Mouse (Mus musculus) midbrain, postnatal 0 days (tissue): ENCODE data around the gene Mre11a. TPM values are rescaled to one million over a fixed set of nuclear protein-coding genes. Genes with fewer than 3 reads are reported as not detected.

Experiments used
- ATAC-seq: fragments of 200-750 bp; cut with Nextera tagmentation; 2 replicates; pipeline ENCODE4 v1.8.0; 2017; ENCODE audit warnings: moderate number of reproducible peaks, mild to moderate bottlenecking, moderate TSS enrichment, moderate library complexity; ENCODE audit not compliant: low FRiP score
- DNase-seq: peaks from one replicate; pipeline ENCODE4 v3.0.0-alpha.2; 2015; ENCODE audit warnings: low spot score
- H3K27ac ChIP-seq: fragments of 300-500 bp; sonication (generic); 2 replicates; pipeline ENCODE4 v1.5.1; 2014; ENCODE audit warnings: low read depth, mild to moderate bottlenecking, low read length, mixed read lengths
- H3K27me3 ChIP-seq: fragments of 300-500 bp; sonication (generic); 2 replicates; pipeline ENCODE4 v1.6.1; 2014; ENCODE audit warnings: low read length, control low read depth, mixed read lengths; ENCODE audit not compliant: insufficient read depth
- H3K36me3 ChIP-seq: fragments of 300-500 bp; sonication (generic); 2 replicates; pipeline ENCODE4 v1.6.1; 2014; ENCODE audit warnings: low read length, control low read depth, mixed read lengths; ENCODE audit not compliant: insufficient read depth
- H3K4me1 ChIP-seq: fragments of 300-500 bp; sonication (generic); 2 replicates; pipeline ENCODE4 v1.6.1; 2014; ENCODE audit warnings: mild to moderate bottlenecking, control low read depth, antibody characterized with exemption, low read length, mixed read lengths; ENCODE audit not compliant: insufficient read depth
- H3K4me2 ChIP-seq: fragments of 300-500 bp; sonication (generic); 2 replicates; pipeline ENCODE4 v1.6.1; 2014; ENCODE audit warnings: low read depth, mild to moderate bottlenecking, low read length, mixed read lengths; ENCODE audit not compliant: poor library complexity, severe bottlenecking
- H3K4me3 ChIP-seq: fragments of 300-500 bp; sonication (generic); 2 replicates; pipeline ENCODE4 v1.5.1; 2014; ENCODE audit warnings: low read depth, mild to moderate bottlenecking, low read length, moderate library complexity
- H3K9ac ChIP-seq: fragments of 300-500 bp; sonication (generic); replicated peaks from 2 replicates; pipeline ENCODE4 v1.6.1; 2014; ENCODE audit warnings: mild to moderate bottlenecking, low read length, moderate library complexity, mixed read lengths; ENCODE audit not compliant: poor library complexity, severe bottlenecking
- H3K9me3 ChIP-seq: fragments of 300-500 bp; sonication (generic); 2 replicates; pipeline ENCODE4 v1.6.1; 2016; ENCODE audit warnings: low read length, control low read depth
- CTCF ChIP-seq: IDR thresholded peaks from 2 replicates; pipeline ENCODE4 v1.5.1; 2016; ENCODE audit warnings: antibody characterized with exemption, mild to moderate bottlenecking
- WGBS: fragments of 180-500 bp; shearing (Covaris S2); extraction: QIAGEN DNeasy Blood & Tissue Kit; methylation state at CpG from one replicate; pipeline ENCODE4 v1.1.7; 2014; 5-methylcytosine and 5-hydroxymethylcytosine counted together
- polyA plus RNA-seq: library from polyadenylated mRNA; unstranded; fragments of >200 nt; fragmentation: Nextera tagmentation; extraction: Ambion mirVana; gene quantifications from 2 replicates; pipeline ENCODE4 v1.2.1, GENCODE M21; 2015
- total RNA-seq: library from RNA; depleted of rRNA; stranded (reverse); fragments of >200 nt; gene quantifications from 2 replicates; pipeline ENCODE4 v1.2.3, GENCODE M21; 2014

The Mre11a gene
- total and polyA plus RNA-seq, 2 experiments from 2014 or later = 6.7 to 7.2 TPM

DNA sequence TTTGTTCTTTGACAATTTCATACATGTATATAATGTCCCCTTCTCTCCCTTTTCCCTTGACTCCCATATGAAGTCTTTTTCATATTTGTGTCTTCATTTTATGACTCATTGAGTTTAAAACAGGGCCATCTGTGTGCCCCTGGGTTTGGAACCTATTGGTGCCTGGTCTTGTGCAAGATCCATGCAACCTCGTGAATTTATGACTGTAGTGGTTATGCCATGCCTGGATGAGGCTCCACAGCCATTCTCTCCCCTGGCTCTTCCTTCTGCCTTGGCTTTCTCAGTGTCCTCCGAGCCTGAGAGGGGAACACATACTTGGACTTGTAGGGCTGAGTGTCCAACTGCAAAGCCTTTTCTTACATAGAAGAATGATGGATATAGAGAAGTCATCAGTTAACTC, 21.3 kb downstream of the Mre11a start:
- Histone ChIP-seq H3K4me1 (no peaks in the 10 kb centered on the region), H3K9me3 (no peaks in the 10 kb centered on the region), H3K27ac (no peak overlapping the region), H3K27me3 (no peaks in the 10 kb centered on the region), H3K4me3 (no peak overlapping the region), H3K4me2 (no peak overlapping the region), H3K36me3 (peaks cover 33% of the 10 kb centered on the region), H3K9ac (no peak overlapping the region)
- no peak for TF ChIP-seq CTCF
- 97% methylated on average over 2 of the region's 2 CpGs for WGBS
- ATAC-seq (no peak), DNase-seq (no peak)

GRCm38 (mm10) chr9:14806786-14807185, 22.3 kb downstream of the Mre11a start:
- 98% methylated on average over 1 of the region's 1 CpGs for WGBS
- TF ChIP-seq CTCF = no peak
- Histone ChIP-seq H3K36me3 (peaks cover 37% of the 10 kb centered on the region), H3K27me3 (no peaks in the 10 kb centered on the region), H3K9ac (no peak overlapping the region), H3K9me3 (no peaks in the 10 kb centered on the region), H3K4me3 (no peak overlapping the region), H3K4me1 (no peaks in the 10 kb centered on the region), H3K27ac (no peak overlapping the region), H3K4me2 (no peak overlapping the region)
- no peak for DNase-seq
- ATAC-seq = no peak

DNA sequence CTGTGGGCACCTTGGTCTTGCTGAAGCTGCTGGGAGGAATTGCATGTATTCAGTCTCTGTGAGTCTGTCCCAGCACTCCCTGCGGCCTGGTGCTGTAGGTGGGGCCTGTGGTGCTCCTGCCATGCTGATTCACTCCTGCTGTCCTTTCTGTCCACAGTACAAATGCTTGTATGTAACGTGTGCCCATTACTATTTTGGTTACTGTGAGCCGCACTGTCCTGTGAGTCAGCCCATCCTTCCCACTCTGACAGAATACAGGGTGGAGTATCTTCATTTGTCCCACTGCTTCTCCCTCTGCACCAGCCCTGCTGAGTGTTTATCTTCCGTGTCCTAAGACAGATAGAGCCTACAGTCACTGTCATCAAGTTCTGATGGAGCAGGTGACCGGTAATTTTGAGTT, 25.7 kb downstream of the Mre11a start:
- no peaks in the 10 kb centered on the region for H3K27me3 ChIP-seq
- DNase-seq (no peak), ATAC-seq (no peak)
- peaks cover 33% of the 10 kb centered on the region for H3K36me3 ChIP-seq
- no peak overlapping the region for H3K9ac ChIP-seq
- H3K9me3 ChIP-seq = no peaks in the 10 kb centered on the region
- 95% methylated on average over 5 of the region's 5 CpGs for WGBS
- no peak overlapping the region for H3K4me2 ChIP-seq
- H3K4me1 ChIP-seq = no peaks in the 10 kb centered on the region
- H3K4me3 ChIP-seq = no peak overlapping the region
- H3K27ac ChIP-seq = no peak overlapping the region
- TF ChIP-seq CTCF = no peak

DNA sequence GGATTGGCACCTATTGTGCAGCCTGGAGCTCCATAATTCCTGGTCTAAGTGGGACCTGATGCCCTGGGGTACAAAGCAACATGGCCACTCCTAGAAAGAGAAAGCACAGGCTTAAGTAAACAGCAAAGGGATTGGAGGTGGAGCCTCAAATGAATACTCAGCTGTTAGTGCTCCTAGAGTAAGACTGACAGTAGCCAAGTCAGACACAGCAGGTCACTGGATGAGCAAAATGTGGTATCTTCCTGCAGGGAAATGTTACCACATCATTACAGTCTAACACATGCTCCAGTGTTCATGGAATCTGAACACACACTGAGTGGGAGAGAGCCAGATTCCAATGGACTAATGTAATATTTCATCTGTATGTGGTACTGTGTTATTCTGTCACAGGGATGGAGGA, 36.9 kb downstream of the Mre11a start:
- Histone ChIP-seq H3K27ac (no peak overlapping the region), H3K9me3 (no peaks in the 10 kb centered on the region), H3K27me3 (no peaks in the 10 kb centered on the region), H3K4me3 (no peak overlapping the region), H3K9ac (no peak overlapping the region), H3K4me2 (no peak overlapping the region), H3K4me1 (no peaks in the 10 kb centered on the region), H3K36me3 (peaks cover 32% of the 10 kb centered on the region)
- no peak for TF ChIP-seq CTCF
- ATAC-seq (no peak), DNase-seq (no peak)

- Histone ChIP-seq H3K4me2 (no peak overlapping the region), H3K27me3 (no peaks in the 10 kb centered on the region), H3K36me3 (peaks cover 3% of the 10 kb centered on the region; the same call in 1 of the 2 replicates), H3K9me3 (no peaks in the 10 kb centered on the region), H3K9ac (no peak overlapping the region), H3K4me3 (no peak overlapping the region), H3K4me1 (no peaks in the 10 kb centered on the region), H3K27ac (no peak overlapping the region)
- peak; percentile 67 for TF ChIP-seq CTCF
- no peak for ATAC-seq
- peak; percentile 27 for DNase-seq
- WGBS = 92% methylated on average over 5 of the region's 5 CpGs
These were observed 40.4 kb downstream of the Mre11a start for GRCm38 (mm10) chr9:14824840-14825239.

DNA sequence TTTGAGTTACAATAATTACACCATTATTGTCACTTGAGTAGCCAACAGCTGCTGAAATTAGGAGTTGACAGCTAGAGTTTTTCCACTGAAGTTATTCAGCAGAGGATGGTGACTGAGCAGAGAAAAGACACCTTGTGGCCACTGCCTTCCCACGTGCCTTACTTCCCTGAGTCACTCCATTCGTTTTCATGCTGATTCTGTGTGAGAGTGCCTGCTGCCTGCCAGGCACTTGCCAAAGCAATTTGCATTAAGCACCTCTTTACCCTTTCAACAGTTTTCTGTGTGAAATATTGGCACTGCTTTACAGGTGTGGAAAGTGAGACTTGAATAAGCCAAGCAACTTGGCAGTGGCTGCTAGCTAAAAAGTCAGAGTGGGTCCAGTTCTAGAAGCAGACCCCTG, 43.4 kb downstream of the Mre11a start:
- peaks cover 7% of the 10 kb centered on the region; the same call in 1 of the 2 replicates for H3K36me3 ChIP-seq

More for the DNA sequence above, 43.4 kb downstream of the Mre11a start:
- DNase-seq = no peak
- no peak overlapping the region for H3K9ac ChIP-seq
- H3K4me3 ChIP-seq = no peak overlapping the region
- no peak overlapping the region for H3K27ac ChIP-seq
- H3K9me3 ChIP-seq = no peaks in the 10 kb centered on the region
- no peaks in the 10 kb centered on the region for H3K4me1 ChIP-seq
- no peak overlapping the region for H3K4me2 ChIP-seq
- ATAC-seq = no peak
- H3K27me3 ChIP-seq = no peaks in the 10 kb centered on the region
- no peak for TF ChIP-seq CTCF
- 69% methylated on average over 2 of the region's 2 CpGs for WGBS
